Mouse (Mus musculus) midbrain, embryonic 16.5 days (tissue): ENCODE results near the gene Raly. TPM values are rescaled to one million over a fixed set of nuclear protein-coding genes. Genes with fewer than 3 reads are reported as not detected.

Source experiments
- ATAC-seq: fragments of 200-750 bp; cut with Nextera tagmentation; 2 replicates; pipeline ENCODE4 v1.8.0; 2017; ENCODE audit warnings: moderate TSS enrichment
- H3K27ac ChIP-seq: fragments of 300-500 bp; sonication (generic); 2 replicates; pipeline ENCODE4 v1.5.1; 2014; ENCODE audit warnings: mild to moderate bottlenecking, low read length, mixed read lengths
- H3K27me3 ChIP-seq: fragments of 300-500 bp; sonication (generic); 2 replicates; pipeline ENCODE4 v1.6.1; 2014; ENCODE audit warnings: low read depth, low read length, mixed read lengths; ENCODE audit not compliant: control insufficient read depth, insufficient read depth
- H3K36me3 ChIP-seq: fragments of 300-500 bp; sonication (generic); 2 replicates; pipeline ENCODE4 v1.6.1; 2014; ENCODE audit warnings: mild to moderate bottlenecking, low read length, moderate library complexity, mixed read lengths; ENCODE audit not compliant: control insufficient read depth, insufficient read depth
- H3K4me1 ChIP-seq: fragments of 300-500 bp; sonication (generic); 2 replicates; pipeline ENCODE4 v1.6.1; 2014; ENCODE audit warnings: mild to moderate bottlenecking, low read length, mixed read lengths; ENCODE audit not compliant: control insufficient read depth, insufficient read depth
- H3K4me2 ChIP-seq: fragments of 300-500 bp; sonication (generic); 2 replicates; pipeline ENCODE4 v1.6.1; 2014; ENCODE audit warnings: mild to moderate bottlenecking, low read length, mixed read lengths
- H3K4me3 ChIP-seq: fragments of 300-500 bp; sonication (generic); 2 replicates; pipeline ENCODE4 v1.5.1; 2014; ENCODE audit warnings: low read depth, mild to moderate bottlenecking, low read length, moderate library complexity, mixed read lengths
- H3K9ac ChIP-seq: fragments of 300-500 bp; sonication (generic); 2 replicates; pipeline ENCODE4 v1.6.1; 2014; ENCODE audit warnings: low read depth, low read length, mixed read lengths
- H3K9me3 ChIP-seq: fragments of 300-500 bp; sonication (generic); replicated peaks from 2 replicates; pipeline ENCODE4 v1.6.1; 2014; ENCODE audit warnings: mild to moderate bottlenecking, low read length, mixed read lengths; ENCODE audit not compliant: control insufficient read depth, poor library complexity, severe bottlenecking
- WGBS: fragments of 180-500 bp; shearing (Covaris S2); extraction: QIAGEN DNeasy Blood & Tissue Kit; methylation state at CpG from one replicate; pipeline ENCODE4 v1.1.7; 2014; 5-methylcytosine and 5-hydroxymethylcytosine counted together
- polyA plus RNA-seq: library from polyadenylated mRNA; unstranded; fragments of >200 nt; fragmentation: Nextera tagmentation; extraction: Ambion mirVana; gene quantifications from 2 replicates; pipeline ENCODE4 v1.2.1, GENCODE M21; 2015

Gene Raly
- polyA plus RNA-seq, 1 experiment from 2014 or later = 24.0 TPM

GRCm38 (mm10) chr2:154776496-154776895 is 14.4 kb upstream of the Raly start:
- no peak overlapping the region for H3K27ac ChIP-seq
- no peak overlapping the region for H3K4me2 ChIP-seq
- no peaks in the 10 kb centered on the region for H3K36me3 ChIP-seq
- WGBS = 75% methylated on average over 7 of the region's 7 CpGs
- no peaks in the 10 kb centered on the region for H3K27me3 ChIP-seq
- no peaks in the 10 kb centered on the region for H3K9me3 ChIP-seq
- no peak overlapping the region for H3K9ac ChIP-seq
- no peak for ATAC-seq
- H3K4me1 ChIP-seq = no peaks in the 10 kb centered on the region
- H3K4me3 ChIP-seq = no peak overlapping the region

GRCm38 (mm10) chr2:154779648-154780047 is 11.2 kb upstream of the Raly start:
- Histone ChIP-seq H3K4me1 (0 out of 2 replicates have a peak, but pooled peaks cover 2% of the 10 kb centered on the region), H3K4me2 (no peak overlapping the region), H3K27ac (no peak overlapping the region), H3K27me3 (no peaks in the 10 kb centered on the region), H3K4me3 (no peak overlapping the region), H3K9ac (no peak overlapping the region), H3K36me3 (no peaks in the 10 kb centered on the region), H3K9me3 (no peaks in the 10 kb centered on the region)
- ATAC-seq = no peak
- 44% methylated on average over 3 of the region's 3 CpGs for WGBS

GRCm38 (mm10) chr2:154782361-154782760 is 8.5 kb upstream of the Raly start:
- Histone ChIP-seq H3K9me3 (no peaks in the 10 kb centered on the region), H3K4me2 (no peak overlapping the region), H3K4me3 (no peak overlapping the region), H3K9ac (no peak overlapping the region), H3K27ac (no peak overlapping the region), H3K27me3 (no peaks in the 10 kb centered on the region), H3K36me3 (no peaks in the 10 kb centered on the region), H3K4me1 (peaks cover 8% of the 10 kb centered on the region; the same call in 1 of the 2 replicates)
- WGBS = 76% methylated on average over 4 of the region's 4 CpGs
- ATAC-seq = no peak

- H3K4me3 ChIP-seq = no peak overlapping the region
- no peak overlapping the region for H3K27ac ChIP-seq
- WGBS = 61% methylated on average over 17 of the region's 17 CpGs
- no peak overlapping the region for H3K4me2 ChIP-seq
- no peaks in the 10 kb centered on the region for H3K36me3 ChIP-seq
- H3K27me3 ChIP-seq = no peaks in the 10 kb centered on the region
- H3K9me3 ChIP-seq = no peaks in the 10 kb centered on the region
- ATAC-seq = no peak
- no peak overlapping the region for H3K9ac ChIP-seq
- peaks cover 8% of the 10 kb centered on the region; the same call in 1 of the 2 replicates for H3K4me1 ChIP-seq
Measured at GRCm38 (mm10) chr2:154782856-154783650, 7.8 kb upstream of the Raly start.

GRCm38 (mm10) chr2:154785284-154785683 is 5.6 kb upstream of the Raly start:
- peak; percentile 56; the same call in 1 of the 2 replicates for ATAC-seq
- Histone ChIP-seq H3K4me3 (no peak overlapping the region), H3K4me1 (peaks cover 13% of the 10 kb centered on the region), H3K36me3 (no peaks in the 10 kb centered on the region), H3K27ac (peak overlapping the region; percentile 53), H3K27me3 (no peaks in the 10 kb centered on the region), H3K4me2 (0 out of 2 replicates have a peak overlapping the region, but pooled peaks have one; percentile 8), H3K9me3 (no peaks in the 10 kb centered on the region), H3K9ac (no peak overlapping the region)
- 58% methylated on average over 3 of the region's 3 CpGs for WGBS

GRCm38 (mm10) chr2:154786187-154786586 is 4.7 kb upstream of the Raly start:
- no peak overlapping the region for H3K9ac ChIP-seq
- no peak overlapping the region for H3K4me2 ChIP-seq
- H3K27me3 ChIP-seq = no peaks in the 10 kb centered on the region
- H3K27ac ChIP-seq = no peak overlapping the region
- ATAC-seq = no peak
- no peaks in the 10 kb centered on the region for H3K36me3 ChIP-seq
- H3K9me3 ChIP-seq = no peaks in the 10 kb centered on the region
- H3K4me1 ChIP-seq = peaks cover 13% of the 10 kb centered on the region
- no peak overlapping the region for H3K4me3 ChIP-seq
- WGBS = 38% methylated on average over 3 of the region's 3 CpGs

- 80% methylated on average over 11 of the region's 11 CpGs for WGBS
- no peak for ATAC-seq
- H3K27me3 ChIP-seq = no peaks in the 10 kb centered on the region
Measured at GRCm38 (mm10) chr2:154786776-154787175, 4.1 kb upstream of the Raly start.

GRCm38 (mm10) chr2:154789381-154789780 is 1.5 kb upstream of the Raly start:
- ATAC-seq = no peak
- no peaks in the 10 kb centered on the region for H3K36me3 ChIP-seq
- no peak overlapping the region for H3K4me3 ChIP-seq
- peaks cover 34% of the 10 kb centered on the region for H3K4me1 ChIP-seq
- no peak overlapping the region for H3K27ac ChIP-seq
- no peaks in the 10 kb centered on the region for H3K27me3 ChIP-seq
- H3K9ac ChIP-seq = no peak overlapping the region
- no peaks in the 10 kb centered on the region for H3K9me3 ChIP-seq
- no peak overlapping the region for H3K4me2 ChIP-seq
- WGBS = 70% methylated on average over 6 of the region's 6 CpGs

More at GRCm38 (mm10) chr2:154786776-154787175, 4.1 kb upstream of the Raly start:
- Histone ChIP-seq H3K9me3 (no peaks in the 10 kb centered on the region), H3K9ac (no peak overlapping the region), H3K4me1 (peaks cover 13% of the 10 kb centered on the region), H3K4me2 (no peak overlapping the region), H3K4me3 (no peak overlapping the region), H3K36me3 (no peaks in the 10 kb centered on the region), H3K27ac (no peak overlapping the region)

GRCm38 (mm10) chr2:154789977-154790655 is 780 bp upstream of the Raly start:
- ATAC-seq = no peak
- H3K4me3 ChIP-seq = peak overlapping the region; percentile 85
- H3K4me1 ChIP-seq = peaks cover 36% of the 10 kb centered on the region
- peak overlapping the region; percentile 54 for H3K9ac ChIP-seq
- H3K4me2 ChIP-seq = peak overlapping the region; percentile 49
- H3K27me3 ChIP-seq = no peaks in the 10 kb centered on the region
- 4% methylated on average over 14 of the region's 14 CpGs for WGBS
- H3K27ac ChIP-seq = peak overlapping the region; percentile 99
- no peaks in the 10 kb centered on the region for H3K9me3 ChIP-seq
- H3K36me3 ChIP-seq = no peaks in the 10 kb centered on the region
